Mouse (Mus musculus): ENCODE results near the gene Ulk1.
"Not testable (repeated sequence)": the region's sequence is repeated elsewhere in the genome, so short reads cannot be mapped to it uniquely, and the experiment has no call there.

Ulk1 gene

DNA sequence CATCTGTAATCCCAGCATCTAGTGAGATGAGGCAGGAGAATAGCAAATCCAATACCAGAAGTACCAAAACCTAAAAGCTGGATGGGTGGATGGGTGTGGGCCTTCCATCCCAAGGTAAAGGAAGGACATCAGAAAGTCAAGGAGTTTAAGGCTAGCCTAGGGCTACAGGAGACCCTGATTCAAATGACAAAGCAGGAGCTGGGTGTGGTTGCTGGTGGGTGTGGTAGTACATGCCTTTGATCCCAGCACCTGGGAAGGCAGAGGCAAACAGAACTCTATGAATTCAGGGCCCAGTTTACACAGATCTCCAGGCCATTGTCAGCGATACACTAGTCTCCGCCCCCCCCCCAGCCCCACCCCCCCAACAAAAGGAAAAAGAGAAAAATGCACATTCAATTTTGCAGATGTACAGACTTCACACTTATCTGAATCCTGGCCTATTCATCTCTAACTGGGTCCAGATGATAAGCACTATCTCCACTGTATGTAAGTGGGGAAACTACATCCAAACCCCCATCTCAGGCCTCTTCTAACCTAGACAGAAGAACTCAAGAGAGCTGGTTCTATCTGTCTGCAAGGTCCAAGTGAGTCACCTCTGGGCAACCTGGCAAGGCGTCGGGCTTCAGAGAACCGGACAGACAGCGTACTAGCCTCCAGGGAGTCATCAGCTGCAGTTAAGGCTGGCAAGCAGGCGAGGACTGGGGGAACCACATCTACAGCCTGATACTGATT is 5.7 kb downstream of the Ulk1 start:
- no peak for DNase-seq (ENCODE audit: low spot score in 2 of 2)

DNA sequence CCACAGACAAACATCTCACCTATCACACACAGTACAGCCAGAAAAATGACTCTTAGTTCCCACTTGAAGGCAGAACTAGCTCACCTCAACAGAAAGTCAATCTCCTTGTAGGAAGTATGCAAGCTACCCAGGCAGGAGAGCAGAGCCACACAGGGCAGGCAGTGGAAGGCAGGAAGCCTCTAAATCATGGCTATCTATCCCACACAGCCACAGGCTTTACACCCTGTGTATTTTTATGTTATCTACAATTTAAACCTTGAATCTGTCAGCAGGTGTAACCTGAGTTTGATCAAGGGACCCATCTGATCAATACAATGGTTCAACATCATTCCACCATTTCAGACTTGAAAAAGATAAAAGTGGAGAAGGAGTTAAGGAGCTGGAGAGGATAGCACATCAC is 7.1 kb downstream of the Ulk1 start:
- no peak for DNase-seq (ENCODE audit: low spot score in 2 of 2)

DNA sequence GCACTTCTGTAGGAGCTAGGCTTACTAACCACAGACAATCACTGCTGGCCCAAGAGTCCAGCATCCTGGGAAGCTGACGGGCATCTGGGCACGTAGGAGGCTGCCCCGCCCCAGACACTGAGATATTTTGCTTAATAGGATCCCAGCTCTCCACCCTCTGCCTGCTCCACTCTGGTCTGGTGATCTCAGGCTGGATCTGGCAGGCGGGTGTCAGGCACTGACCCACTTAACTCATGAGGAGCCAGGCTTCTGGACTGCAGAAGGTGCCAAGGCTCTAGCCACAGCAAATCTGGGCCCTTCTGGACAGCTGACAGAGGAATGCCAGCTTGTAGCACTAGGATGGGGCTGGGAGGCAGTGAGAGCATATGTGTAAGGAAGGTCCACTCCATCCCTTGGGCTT is 7.7 kb downstream of the Ulk1 start:
- no peak for DNase-seq (ENCODE audit: low spot score in 2 of 2)

DNA sequence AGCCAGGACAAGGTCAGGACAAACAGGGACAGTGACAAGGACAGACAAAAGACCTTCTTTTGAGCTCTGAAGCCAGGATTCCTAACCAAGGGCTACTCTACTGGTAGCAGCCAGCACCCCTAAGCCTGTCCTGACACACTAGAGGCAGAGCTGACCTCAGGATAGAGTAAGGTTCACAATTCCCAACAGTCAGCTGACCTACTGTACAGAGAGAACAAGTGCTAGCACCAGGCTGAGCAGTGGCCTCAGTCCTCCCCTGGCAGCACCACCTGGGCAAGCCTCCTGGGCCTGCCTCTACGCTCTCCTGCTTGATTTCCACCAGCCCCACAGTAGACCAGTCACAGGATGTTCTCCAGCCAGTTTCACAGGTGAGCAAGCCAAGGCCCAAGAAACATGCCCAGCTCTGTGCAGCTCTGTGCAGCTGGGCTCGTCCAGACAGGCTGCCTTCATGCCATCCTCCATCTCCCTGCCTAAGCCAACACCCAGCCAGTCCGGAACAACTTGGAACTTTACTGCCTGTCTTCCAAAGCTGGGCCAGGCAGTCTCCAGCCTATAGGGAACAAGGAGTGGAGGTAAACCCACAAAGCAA is 8.8 kb downstream of the Ulk1 start:
- DNase-seq (ENCODE audit: low spot score in 2 of 2) = no peak

DNA sequence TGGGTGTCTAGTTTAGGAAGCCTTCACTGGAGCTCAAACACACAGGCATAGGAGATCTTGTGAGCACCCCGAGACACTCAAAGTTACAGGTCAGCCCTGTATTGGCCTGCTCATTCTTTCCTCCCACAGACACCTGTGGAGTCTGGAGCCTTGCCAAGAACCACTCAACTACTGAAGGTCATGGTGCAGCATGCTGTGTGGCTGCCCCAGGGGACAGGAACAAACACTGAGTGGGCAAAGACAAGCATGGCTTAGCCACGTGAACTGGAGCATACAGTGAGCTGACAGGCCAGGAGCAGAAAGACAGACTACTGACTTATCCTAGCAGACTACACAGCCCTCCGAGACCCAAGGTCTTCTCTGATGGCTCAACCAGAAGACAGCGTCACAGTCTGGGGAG is 12.2 kb downstream of the Ulk1 start:
- no peak for DNase-seq (ENCODE audit: low spot score in 2 of 2)

DNA sequence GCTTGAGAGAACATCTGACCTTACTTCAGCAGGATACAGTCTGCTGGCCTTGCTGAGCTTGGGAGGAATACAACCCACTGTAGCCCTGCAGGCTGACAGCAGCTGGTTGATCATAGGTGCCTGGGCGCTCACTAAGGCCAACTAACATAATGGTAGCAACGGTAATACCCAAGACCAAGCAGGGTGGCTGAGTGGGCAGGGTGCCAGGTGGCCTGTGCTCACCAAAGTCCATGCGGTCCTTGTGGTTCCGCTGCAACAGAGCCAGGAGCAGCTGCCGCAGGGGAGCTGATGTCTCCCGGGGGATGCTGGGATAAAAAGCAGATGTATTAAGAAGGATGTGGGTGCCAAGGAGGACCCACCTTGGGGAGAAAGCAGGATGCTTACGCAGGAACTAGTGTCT is 15.5 kb downstream of the Ulk1 start:
- DNase-seq (ENCODE audit: low spot score in 2 of 2) = no peak

DNA sequence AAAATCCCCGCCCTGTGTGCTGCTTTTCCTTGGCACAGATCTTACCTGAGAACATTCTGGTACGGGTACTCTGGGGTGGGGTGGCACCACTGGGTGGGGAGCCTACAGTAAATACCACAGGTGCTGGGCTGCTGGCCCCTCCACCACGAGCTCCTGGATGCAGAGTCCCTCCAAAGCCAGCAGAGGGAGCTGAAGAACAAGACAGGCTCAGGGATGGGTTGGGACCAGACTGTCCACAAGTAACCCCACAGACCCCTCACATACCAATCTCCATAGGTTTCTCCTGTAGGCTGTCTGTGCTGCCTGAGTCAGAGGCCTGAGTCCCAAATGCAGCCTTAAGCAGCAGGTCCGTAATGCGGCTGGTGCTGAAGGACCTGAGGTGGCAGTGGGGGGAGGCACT is 21.2 kb downstream of the Ulk1 start:
- no peak for DNase-seq (ENCODE audit: low spot score in 2 of 2)

DNA sequence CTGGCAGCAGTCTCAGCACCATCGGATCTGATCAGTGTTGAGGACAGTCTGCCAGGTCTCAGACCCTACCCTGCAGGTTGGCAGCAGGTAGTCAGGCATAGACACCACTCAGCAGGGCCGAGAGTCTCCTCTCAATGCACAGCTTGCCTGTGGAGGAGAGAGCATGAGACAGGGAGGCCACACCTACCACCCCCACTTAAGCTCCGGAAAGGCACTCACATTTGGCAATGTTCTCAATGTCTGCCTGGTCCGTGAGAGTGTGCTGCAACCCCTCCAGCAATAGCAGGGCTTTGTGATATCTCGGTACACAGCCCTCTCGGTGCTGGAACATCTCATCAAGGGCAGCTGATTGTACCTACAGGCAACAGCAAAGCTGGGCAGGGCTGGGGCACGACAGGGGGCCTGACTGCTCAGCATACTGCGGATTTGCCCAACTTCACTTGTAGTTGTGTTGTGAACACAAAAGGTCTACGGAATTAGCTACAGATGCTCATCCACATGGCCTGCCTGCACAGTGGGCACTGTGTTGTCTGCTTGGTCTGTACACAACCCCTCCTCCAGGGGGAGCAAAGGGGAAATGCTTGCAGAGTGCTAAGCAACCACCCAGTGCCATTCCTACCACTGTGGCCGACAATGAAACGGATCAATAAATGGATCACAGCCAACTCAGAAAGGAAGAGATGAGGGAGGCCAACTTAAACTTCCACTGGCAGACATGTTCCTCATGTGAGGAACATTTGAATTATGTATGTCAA is 23.6 kb downstream of the Ulk1 start:
- DNase-seq (ENCODE audit: low spot score in 2 of 2) = no peak

DNA sequence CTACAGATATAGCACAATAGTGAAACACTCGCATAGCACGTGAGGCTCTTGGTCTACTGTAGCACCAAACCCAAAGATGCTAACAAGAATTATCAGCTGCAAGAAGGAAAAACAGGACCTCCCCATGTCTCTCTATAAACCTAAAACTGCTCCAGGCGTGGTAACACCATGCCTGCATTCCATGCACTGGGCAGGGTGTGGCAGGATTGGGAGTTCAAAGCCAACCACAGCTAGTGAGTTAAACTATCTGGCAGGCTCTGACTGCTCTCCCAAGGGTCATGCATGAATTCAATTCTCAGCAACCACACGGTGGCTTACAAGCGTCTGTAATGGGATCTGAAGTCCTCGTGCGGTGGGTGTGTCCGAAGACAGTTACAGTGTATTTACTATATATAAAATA is 26.7 kb downstream of the Ulk1 start:
- DNase-seq (ENCODE audit: low spot score in 2 of 2) = no peak

DNA sequence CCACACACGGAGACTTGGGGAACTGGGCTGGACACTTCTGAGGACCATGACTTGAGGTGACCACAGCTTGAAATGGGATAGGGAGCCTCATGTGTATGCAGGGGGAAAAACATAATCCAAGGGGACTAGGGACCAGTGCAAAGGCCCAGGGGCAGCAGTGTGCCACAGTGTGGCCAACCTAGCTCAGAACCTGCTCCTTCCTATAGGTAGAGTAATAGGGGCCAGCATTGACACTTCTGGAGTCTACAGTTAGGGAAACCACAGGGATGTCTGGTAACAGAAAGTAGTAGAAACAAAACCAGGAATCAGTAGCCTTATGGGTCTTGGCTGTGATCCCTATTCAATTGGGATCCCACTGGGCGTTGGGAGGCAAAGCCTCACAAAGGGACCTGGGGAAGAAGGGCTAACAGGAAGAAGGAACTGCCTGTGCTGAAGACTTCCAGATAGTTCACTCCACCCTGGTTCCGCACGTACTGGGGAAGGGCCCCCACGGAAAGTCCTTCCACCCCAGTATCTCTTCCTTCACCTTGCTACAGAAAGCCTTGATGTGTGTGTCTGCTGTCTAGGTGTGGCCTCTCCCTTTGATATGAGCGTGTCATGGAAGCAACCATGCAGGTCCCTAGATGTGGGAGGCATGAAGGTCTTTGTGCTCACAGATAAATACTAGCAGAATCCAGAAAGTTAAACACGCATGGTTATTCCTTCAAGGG is 28.2 kb downstream of the Ulk1 start:
- DNase-seq (ENCODE audit: low spot score in 2 of 2) = no peak

DNA sequence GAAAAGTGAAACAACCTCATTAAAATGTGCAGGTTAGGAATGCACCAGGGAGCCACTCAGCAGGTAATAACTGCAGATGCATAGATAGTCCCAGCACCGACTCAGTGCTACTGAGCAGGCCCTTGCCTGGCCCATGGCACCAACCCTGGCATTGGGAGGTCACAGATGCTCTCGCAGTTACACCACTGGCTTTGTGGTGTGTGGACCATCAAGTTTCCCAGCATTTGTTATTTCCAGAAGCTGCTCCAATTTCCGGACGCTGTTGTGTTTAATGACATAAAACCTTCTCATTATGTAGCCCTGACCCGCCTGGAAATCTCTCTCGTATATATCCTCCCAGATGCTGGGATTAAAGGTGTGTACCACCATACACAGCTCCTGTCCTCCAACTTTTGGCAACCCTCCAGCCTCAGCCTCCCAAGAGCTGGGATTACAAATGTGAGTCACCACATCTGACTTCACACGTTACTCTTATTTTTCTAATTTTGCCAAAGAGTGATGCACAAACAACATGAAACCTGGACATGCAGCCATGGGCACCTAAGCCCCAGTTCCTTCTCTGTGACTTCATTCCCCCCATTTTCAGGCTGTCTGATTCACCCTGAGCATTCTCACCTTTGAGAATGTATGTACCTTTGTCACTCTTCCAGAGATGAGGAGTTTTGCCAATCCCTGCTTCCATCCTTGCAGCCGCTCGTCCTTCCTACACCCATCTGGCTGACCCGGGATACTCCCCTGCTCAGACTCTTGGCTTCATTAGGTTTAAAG is 29.0 kb downstream of the Ulk1 start:
- no peak for DNase-seq (ENCODE audit: low spot score in 2 of 2)

DNA sequence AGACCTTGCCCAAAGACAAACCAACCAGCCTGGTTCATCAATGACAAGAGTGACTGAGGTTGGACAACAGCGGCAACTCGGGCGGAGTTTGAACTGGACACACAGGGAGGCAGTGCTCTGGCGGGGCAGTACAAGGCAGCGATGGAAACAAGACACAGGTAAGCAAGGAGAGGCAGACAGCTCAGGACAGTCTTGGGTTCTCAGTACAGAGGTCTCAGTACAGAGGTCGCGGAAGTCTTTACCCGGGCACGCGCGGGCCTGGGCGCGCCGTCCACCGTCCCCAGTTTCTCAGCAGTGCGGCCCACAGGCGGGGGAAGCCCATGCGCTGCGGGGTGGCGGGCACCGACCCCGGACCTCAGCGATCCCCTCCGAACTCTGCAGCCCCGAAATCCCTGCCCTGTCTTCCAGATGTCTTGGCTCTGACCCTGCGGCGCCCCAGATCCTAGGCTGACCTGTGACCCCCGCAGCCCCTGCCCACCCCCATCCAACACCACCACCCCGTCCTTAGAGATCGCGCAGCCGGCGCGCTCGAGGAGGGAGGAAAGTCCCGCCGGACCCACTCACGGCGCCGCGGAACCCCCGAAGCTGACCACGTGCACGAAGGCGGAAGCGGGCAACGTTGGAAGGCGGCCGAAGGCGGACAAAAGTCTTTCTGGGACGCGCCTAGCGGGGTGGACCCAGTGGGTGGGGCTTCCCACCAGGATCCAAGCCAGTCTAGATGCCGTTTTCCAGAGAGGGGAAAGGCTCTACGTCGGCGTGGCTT is 29.7 kb downstream of the Ulk1 start, which contains the start of gene Pus1:
TSS of gene Pus1 (minus strand) at position 662 of the 763 bp plus-strand sequence.
- DNase-seq (ENCODE audit: low spot score in 2 of 2) = peak; percentile 89

DNA sequence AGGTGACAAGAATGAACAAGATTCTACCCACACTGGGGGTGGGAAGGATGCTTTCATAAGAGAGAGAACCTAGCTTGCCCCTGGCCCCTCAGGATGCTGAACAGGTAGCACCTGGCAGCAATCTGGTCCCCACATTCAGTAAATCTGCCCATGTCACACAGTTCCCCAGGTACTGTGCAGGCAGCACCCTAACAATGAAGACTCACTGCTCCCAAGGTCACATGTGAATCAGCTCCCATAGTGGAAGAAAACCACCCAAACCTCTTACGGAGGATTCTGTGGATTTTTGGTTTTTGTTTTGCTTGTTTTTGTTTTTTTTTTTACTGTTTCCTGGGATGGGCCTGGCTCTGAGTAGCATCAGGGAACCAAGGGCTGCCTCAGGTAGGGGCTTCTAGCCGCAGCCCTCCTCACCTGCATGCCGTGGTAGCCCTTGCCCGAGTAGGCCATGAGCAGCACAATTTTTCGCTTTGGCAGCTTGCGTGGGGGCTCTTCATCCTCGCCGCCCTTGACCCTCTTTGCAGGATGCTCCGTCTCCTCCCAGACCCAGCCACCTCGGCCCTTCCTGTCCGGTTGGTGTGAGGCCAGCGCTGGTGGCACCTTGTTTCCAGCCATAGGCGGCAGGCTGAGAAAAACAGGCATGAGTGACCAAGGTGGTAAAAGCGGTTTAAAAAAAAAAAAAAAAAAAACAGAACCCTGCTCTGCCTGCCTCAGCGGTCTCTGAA is 30.5 kb downstream of the Ulk1 start:
- DNase-seq (ENCODE audit: low spot score in 2 of 2) = no peak

DNA sequence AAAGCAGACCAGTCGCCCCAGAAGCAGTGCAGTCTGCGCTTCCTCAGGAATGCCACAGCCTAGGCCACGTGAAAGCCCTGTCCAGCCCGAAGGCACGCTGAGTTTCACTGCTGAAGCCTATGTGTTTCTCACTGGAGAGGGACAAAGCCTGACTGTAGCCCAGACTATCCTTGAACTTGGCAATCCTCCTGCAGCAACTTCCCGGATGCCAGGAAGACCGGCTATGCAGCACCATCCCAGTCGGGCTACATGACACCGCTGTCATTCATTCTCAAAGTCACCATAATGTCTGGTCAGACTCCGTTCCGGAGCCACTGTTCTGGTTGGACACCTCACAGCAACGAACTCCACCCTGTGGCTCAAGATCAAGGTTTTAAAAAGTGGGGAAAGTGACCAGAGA is 31.6 kb downstream of the Ulk1 start:
- no peak for DNase-seq (ENCODE audit: low spot score in 2 of 2)

DNA sequence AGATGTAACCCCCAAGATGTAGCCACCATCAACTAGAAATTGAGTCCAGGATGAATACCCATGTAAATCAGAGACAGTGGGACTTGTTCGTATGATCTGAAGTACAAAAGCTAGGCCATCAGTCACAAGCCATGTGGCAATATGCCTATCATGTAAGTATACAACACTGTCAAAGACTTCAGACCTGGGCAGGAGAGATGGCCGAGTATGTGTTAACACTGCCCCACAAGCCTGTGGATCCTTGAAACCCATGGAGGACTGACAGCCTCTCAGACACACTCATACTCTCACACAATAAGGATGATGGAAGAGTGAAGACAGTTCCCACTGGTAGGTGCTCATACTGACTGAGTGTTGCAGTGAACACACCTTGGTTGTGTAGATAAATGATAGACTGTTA is 33.8 kb downstream of the Ulk1 start:
- DNase-seq (ENCODE audit: low spot score in 2 of 2) = no peak

DNA sequence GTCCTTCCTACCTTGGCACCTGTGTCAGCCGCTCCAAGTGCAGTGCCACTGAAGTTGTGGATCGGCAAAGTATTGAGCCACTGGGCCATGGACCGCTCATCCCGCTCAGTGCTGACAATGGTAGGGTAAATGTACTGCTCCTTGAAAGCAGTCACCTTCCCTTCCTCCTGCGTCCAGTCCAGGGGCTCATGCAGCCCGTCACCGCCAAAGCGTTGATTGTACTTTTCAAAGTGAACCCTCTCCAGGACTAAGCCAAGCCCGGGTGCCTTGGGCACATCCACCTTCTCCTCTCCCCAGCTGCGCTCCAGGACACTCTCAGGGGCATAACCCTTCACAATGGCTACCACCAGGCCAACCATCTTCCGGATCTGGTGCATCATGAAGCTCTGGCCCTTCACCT is 35.4 kb downstream of the Ulk1 start:
- no peak for DNase-seq (ENCODE audit: low spot score in 2 of 2)

DNA sequence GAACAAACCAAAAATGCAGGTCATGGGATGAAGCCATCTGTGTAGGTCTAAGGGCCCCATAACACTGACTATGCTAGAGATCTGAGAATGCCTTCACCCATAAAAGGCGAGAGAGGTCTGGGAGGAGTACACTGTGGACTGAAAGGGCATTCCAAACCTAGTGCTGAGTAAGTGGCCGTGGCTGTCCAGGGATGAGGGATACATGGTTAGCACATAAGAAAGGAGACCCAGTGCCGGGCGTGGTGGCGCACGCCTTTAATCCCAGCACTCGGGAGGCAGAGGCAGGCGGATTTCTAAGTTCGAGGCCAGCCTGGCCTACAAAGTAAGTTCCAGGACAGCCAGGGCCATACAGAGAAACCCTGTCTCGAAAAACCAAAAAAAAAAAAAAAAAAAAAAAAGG is 37.0 kb downstream of the Ulk1 start:
- not testable (repeated sequence) for DNase-seq (ENCODE audit: low spot score in 2 of 2)

DNA sequence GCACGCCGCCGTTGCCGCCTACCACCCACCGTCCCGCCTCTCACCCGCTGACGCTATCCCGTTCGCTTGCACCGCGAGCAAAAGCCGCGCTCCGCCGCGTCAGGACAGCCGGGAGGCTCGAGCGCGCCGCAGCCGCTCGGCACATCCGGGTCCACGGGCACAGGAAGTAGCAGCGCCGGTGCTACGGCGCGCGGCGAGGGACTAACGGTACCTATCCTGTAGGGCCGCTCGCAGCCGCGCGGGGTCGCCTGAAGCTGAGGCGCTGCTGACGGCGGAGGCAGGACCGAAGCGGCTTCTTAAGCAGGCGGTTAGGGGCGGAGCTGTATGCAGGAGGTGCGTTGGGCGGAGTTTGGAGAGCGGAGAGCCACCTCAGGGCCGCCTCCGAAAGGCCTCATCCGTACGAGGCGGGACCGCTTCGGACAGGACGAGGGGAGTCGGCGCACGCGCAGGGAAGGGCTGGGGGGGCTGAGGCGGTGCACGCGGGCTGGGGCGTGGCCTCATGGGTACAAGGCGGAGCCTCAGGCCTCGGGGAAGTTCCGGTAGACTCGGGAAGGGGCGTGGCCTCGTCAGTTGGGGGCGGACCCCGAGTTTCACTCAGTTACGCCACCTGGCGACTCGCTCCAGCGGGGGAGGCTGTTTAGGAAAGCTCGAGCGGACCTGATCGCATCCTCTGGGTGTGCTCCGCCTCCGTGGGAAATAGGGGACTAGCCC is 39.3 kb downstream of the Ulk1 start, which contains the start of gene Ep400:
TSS of gene Ep400 (minus strand) at position 270 of the 711 bp plus-strand sequence.
- DNase-seq (ENCODE audit: low spot score in 2 of 2) = peak; percentile 98 to 99

DNA sequence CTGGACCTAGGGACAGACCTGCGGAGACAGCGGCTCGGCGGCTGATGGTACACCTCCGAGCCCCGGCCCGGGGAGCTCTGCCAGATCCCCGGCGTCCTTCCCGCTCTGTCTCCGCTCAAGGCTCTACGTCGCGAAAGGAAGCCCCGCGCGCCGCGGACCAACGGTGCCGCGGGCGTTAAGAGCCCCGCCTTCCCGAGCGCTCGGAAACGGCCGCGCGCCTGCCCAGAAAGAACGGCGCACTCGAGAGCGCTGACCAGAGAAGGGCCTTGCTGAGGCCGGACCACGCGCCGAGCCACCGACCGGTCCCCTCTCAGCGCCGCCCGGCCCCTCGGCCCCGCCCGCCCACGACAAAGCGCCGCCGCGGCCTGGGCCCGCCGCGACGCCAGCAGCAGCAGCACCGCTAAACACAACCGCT is 39.9 kb downstream of the Ulk1 start:
- peak in 1 of 2 experiments; percentile 31 for DNase-seq (ENCODE audit: low spot score in 2 of 2)

All from frontal cortex, postnatal 25 days (tissue).